Mouse (Mus musculus): ENCODE measurements around the gene Fryl. TPM values are rescaled to one million over a fixed set of nuclear protein-coding genes. Genes with fewer than 3 reads are reported as not detected.

Fryl gene
- polyA plus RNA-seq, 1 experiment from 2014 or later, result 45.5 TPM

DNA sequence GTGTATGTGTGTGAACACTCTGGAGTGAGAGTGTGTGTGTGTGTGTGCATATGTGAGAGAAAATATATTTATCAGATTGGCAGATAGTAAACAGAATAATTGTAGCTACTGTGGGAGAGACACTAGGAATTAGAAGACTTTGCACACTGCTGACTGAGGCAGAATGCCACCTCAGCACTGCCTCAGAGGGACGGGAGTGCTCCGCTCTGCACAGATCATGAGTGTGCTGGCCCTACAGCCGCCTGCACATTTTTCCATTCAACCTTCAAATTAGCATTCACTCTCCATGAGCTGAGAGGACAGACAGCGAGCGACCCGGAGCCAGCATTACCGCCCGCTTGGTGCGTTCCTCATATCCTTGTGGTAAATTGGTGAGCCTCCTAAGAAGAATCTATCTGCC lies 96.0 kb downstream of the Fryl start:
- 54% methylated on average over 9 of the region's 9 CpGs for WGBS
- Histone ChIP-seq H3K9ac (0 out of 2 replicates have a peak overlapping the region, but pooled peaks have one; percentile 0), H3K4me1 (replicated peaks) (peaks cover 39% of the 10 kb centered on the region), H3K9me3 (no peaks in the 10 kb centered on the region), H3K4me2 (no peak overlapping the region), H3K27ac (peak overlapping the region; percentile 52; the same call in 1 of the 2 replicates), H3K36me3 (no peaks in the 10 kb centered on the region), H3K27me3 (no peaks in the 10 kb centered on the region), H3K4me3 (no peak overlapping the region)
- 0 out of 2 replicates have a peak, but pooled peaks have one; percentile 27 for ATAC-seq (ENCODE audit: low FRiP score)

DNA sequence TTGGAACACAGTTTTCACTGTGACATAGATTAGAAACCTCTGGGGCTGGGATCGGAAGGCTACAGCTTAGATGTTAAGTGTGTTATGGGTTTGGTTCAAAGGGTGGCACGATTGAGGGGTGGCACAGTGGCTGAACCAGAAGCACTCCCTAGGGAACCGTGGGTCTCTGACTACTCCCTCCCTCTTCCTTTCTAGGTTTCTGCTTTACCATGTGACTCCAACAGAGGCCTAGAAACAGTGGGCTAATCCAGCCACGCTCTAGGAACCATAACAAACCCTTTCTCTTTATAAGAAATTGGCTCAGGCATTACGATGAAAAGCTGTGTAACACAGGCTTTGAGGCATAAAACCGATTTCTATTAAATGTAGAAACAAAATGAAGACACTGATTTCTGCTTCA lies 98.9 kb downstream of the Fryl start:
- Histone ChIP-seq H3K4me3 (no peak overlapping the region), H3K9me3 (no peaks in the 10 kb centered on the region), H3K27me3 (no peaks in the 10 kb centered on the region), H3K9ac (no peak overlapping the region), H3K4me2 (no peak overlapping the region), H3K36me3 (no peaks in the 10 kb centered on the region), H3K27ac (no peak overlapping the region), H3K4me1 (replicated peaks) (peaks cover 36% of the 10 kb centered on the region)
- WGBS, result 78% methylated on average over 6 of the region's 6 CpGs
- no peak for ATAC-seq (ENCODE audit: low FRiP score)

DNA sequence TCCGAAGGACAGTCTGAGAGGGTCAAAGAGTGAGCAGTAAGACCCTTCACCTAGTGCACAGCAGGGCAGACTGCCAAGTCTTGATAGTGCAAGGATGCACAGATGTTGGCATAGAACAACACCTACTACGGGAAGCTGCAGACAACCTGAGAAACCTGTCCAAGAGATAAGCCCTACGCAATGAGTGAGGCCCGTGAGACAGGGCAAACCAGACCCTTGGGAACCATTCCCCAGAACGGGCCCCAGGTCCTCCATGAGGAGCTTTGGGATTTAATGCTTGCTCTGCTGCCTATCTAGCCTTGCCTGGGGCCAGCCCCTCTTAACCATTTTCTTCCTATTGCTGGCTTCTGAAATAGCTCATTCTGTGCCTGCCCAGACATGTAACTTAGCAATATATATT lies 99.4 kb downstream of the Fryl start:
- H3K36me3 ChIP-seq, result no peaks in the 10 kb centered on the region
- peaks cover 35% of the 10 kb centered on the region for H3K4me1 ChIP-seq (replicated peaks)
- H3K27ac ChIP-seq, result no peak overlapping the region
- 80% methylated on average over 5 of the region's 5 CpGs for WGBS
- no peaks in the 10 kb centered on the region for H3K27me3 ChIP-seq
- no peaks in the 10 kb centered on the region for H3K9me3 ChIP-seq
- no peak for ATAC-seq (ENCODE audit: low FRiP score)
- no peak overlapping the region for H3K9ac ChIP-seq
- H3K4me2 ChIP-seq, result no peak overlapping the region
- H3K4me3 ChIP-seq, result no peak overlapping the region

DNA sequence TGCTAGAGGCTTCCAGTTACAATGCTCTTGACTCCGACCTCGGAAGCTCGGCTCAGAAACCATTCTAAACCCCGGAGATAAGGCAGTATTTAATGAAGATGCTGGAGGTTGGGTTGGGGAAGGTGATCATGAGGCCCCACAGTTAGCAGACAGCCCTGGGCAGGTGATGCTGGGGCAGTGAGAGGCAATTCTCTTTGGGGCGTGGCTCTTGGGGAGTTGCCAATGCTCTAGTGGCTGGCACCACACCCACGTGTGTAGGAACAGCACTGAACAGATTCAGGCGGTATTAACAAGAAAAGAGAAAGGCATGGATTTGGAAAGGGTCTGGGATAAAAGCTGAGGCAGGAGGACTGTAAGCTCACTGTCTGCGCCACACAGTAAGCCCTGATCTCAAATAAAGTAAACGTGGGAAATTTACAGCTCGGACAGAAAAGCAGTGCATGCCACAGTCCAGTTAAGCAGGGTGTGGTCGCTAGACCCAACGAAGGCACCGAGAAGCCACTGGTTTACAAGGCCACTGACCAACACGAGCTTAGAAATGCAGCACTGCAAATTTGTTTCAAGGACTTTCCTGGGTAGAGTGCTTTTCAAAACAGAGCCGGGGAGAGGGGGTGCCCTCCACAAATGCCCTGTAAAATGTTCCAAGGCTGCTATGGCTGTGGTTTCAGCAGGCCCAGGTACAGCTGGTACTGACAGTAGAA lies 100.0 kb downstream of the Fryl start:
- Histone ChIP-seq H3K9ac (no peak overlapping the region), H3K27me3 (no peaks in the 10 kb centered on the region), H3K4me2 (no peak overlapping the region), H3K36me3 (no peaks in the 10 kb centered on the region), H3K4me1 (replicated peaks) (peaks cover 28% of the 10 kb centered on the region), H3K27ac (0 out of 2 replicates have a peak overlapping the region, but pooled peaks have one; percentile 1), H3K9me3 (no peaks in the 10 kb centered on the region), H3K4me3 (no peak overlapping the region)
- ATAC-seq (ENCODE audit: low FRiP score), result no peak
- WGBS, result 90% methylated on average over 15 of the region's 15 CpGs

DNA sequence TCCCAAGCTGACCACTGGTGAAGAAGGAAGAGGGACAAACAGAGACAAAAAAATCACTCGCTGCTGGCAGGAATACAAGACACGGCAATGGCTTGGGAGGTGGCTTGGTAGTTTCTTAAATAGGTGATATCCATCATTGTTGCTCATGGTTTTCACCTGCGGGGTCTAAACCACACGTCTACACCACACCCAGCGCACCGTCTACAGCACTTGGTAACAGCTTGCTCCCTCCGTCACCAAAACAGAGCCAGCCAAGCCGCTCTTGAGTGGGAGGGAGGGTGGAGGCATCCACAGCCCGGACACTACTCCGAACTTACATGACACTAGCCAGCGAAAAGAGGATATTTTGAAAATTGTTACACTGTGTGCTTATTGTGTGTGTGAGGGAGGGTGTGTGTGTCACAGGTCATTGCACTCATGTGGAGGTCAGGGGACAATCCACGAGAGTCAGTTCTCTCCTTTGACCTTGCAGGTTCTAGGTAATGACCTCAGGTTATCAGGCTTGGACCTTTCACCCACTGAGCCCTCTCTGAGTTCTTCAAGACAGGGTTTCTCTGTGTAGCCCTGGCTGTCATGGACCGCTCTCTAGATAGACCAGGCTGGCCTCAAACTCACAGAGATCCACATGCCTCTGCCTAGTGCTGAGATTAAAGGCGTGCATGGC lies 102.5 kb downstream of the Fryl start:
- Histone ChIP-seq H3K4me2 (no peak overlapping the region), H3K4me1 (replicated peaks) (peaks cover 20% of the 10 kb centered on the region), H3K27ac (no peak overlapping the region), H3K9ac (no peak overlapping the region), H3K27me3 (no peaks in the 10 kb centered on the region), H3K9me3 (no peaks in the 10 kb centered on the region), H3K36me3 (no peaks in the 10 kb centered on the region), H3K4me3 (no peak overlapping the region)
- WGBS, result 91% methylated on average over 14 of the region's 14 CpGs
- ATAC-seq (ENCODE audit: low FRiP score), result no peak

DNA sequence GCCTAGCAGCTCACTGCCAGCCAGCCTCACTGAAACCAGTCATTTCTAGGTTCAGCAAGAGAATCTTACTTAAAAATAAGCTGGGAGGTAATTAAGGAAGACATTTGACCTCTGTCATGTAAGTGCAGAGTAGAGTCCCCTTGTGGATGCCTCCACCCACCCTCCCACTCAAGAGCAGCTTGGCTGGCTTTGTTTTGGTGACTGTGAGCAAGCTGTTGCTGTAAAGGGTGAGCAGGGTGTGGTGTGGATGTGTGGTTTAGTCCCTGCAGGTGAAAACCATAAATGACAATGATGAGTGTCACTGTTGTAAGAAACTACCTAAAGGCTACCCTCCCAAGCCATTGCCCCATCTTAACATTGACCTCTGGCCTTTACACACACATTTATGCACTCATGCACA lies 104.2 kb downstream of the Fryl start:
- H3K4me1 ChIP-seq (replicated peaks), result peaks cover 17% of the 10 kb centered on the region
- no peak overlapping the region for H3K27ac ChIP-seq
- H3K4me2 ChIP-seq, result no peak overlapping the region
- ATAC-seq (ENCODE audit: low FRiP score), result no peak; the same call in 1 of the 2 replicates
- peaks cover 3% of the 10 kb centered on the region for H3K36me3 ChIP-seq
- no peak overlapping the region for H3K4me3 ChIP-seq
- H3K9ac ChIP-seq, result no peak overlapping the region
- H3K27me3 ChIP-seq, result no peaks in the 10 kb centered on the region
- H3K9me3 ChIP-seq, result no peaks in the 10 kb centered on the region

DNA sequence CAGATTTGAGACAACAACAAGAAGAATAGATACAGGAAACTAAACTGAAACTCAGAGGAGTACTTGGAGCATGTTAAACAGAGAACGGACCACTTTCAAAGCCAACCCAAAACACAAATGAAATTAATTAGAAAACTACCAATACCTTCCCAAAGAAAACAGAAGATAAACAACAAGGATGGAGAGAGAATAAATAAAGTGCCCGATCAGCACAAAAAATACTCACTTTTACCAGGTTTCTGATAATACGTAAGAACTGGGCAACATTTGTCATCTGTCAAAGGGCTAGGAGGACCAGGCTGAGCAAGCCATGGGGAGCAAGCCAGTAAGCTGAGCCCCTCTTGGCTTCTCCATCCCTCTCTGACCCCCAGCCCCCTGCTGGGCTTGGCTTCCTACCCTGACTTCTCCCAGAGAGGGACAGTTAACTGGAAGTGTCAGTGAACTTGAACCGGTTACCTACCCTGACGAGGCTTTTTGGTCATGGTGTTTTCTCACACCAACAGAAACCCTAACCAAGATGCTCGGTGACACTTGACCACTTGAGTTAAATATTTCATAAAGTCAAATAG lies 105.5 kb downstream of the Fryl start:
- 86% methylated on average over 6 of the region's 6 CpGs for WGBS
- Histone ChIP-seq H3K4me1 (replicated peaks) (peaks cover 4% of the 10 kb centered on the region; the same call in 1 of the 2 replicates), H3K27me3 (no peaks in the 10 kb centered on the region), H3K27ac (no peak overlapping the region), H3K4me3 (no peak overlapping the region), H3K4me2 (no peak overlapping the region), H3K36me3 (peaks cover 14% of the 10 kb centered on the region), H3K9ac (no peak overlapping the region), H3K9me3 (no peaks in the 10 kb centered on the region)
- ATAC-seq (ENCODE audit: low FRiP score), result no peak

DNA sequence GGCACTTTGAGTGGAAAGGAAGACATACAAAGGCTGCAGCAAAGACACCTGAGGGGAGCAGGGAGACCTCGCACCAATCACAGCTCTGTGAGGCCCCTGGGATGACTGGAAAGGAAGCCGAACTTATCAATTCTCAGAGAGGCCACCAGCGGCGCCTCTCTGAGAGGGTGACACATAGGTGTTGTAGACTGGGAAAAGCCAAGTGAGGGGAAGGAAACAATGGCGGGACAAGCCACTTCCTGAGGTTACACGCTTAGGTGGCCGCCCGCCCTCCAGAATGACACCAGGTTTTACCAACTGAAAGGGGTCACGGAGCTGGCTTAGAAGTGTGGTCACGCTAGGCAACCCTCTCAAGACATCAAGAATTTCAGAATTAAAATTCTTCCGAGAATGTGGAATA lies 111.4 kb downstream of the Fryl start:
- Histone ChIP-seq H3K27ac (no peak overlapping the region), H3K27me3 (no peaks in the 10 kb centered on the region), H3K4me3 (no peak overlapping the region), H3K9me3 (no peaks in the 10 kb centered on the region), H3K36me3 (peaks cover 23% of the 10 kb centered on the region), H3K9ac (no peak overlapping the region), H3K4me2 (no peak overlapping the region), H3K4me1 (replicated peaks) (peaks cover 4% of the 10 kb centered on the region; the same call in 1 of the 2 replicates)
- no peak for ATAC-seq (ENCODE audit: low FRiP score)
- WGBS, result 90% methylated on average over 11 of the region's 11 CpGs

DNA sequence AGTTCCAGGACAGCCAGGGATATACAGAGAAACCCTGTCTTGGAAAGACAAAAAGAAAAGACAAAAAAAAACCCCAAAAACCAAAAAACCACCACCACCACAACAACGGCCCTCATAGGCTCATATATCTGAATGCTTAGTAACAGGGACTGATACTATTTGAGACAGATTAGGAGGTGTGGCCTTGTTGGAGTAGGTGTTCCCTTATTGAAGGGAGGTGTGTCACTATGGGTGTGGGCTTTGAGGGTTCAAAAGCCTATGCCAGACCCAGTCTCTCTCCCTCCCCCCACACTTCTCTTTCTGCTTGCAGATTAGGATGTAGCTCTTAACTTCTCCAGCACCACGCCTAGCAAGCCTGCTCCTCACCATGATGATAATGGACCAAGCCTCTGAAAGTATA lies 114.7 kb downstream of the Fryl start:
- H3K27me3 ChIP-seq, result no peaks in the 10 kb centered on the region
- H3K4me3 ChIP-seq, result no peak overlapping the region
- no peak overlapping the region for H3K4me2 ChIP-seq
- 97% methylated on average over 2 of the region's 2 CpGs for WGBS
- H3K4me1 ChIP-seq (replicated peaks), result peaks cover 4% of the 10 kb centered on the region; the same call in 1 of the 2 replicates
- H3K27ac ChIP-seq, result no peak overlapping the region
- H3K9ac ChIP-seq, result no peak overlapping the region
- no peaks in the 10 kb centered on the region for H3K9me3 ChIP-seq
- peaks cover 15% of the 10 kb centered on the region for H3K36me3 ChIP-seq
- ATAC-seq (ENCODE audit: low FRiP score), result no peak

DNA sequence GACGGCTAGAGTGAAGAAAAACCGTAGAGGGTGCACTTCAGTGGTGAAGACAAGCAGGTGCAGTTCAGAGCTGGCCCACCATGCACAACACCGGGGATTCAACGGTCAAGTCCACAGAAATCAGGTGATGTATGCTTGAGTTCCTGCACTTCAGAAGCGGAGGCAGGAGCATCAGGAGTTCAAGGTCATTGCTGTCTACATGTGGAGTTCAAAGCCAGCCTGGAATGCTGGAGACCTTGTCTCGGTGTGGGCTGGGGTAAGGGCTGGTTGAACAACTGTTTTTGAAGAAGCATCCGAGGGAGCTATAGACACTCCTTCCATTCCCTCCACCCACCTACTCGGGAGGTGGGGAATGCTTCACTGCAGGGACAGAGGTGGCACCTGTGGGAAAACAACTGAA lies 115.3 kb downstream of the Fryl start:
- Histone ChIP-seq H3K36me3 (peaks cover 10% of the 10 kb centered on the region), H3K4me3 (no peak overlapping the region), H3K9me3 (no peaks in the 10 kb centered on the region), H3K27me3 (no peaks in the 10 kb centered on the region), H3K27ac (no peak overlapping the region), H3K4me1 (replicated peaks) (peaks cover 4% of the 10 kb centered on the region; the same call in 1 of the 2 replicates), H3K4me2 (no peak overlapping the region), H3K9ac (no peak overlapping the region)
- 96% methylated on average over 8 of the region's 8 CpGs for WGBS
- ATAC-seq (ENCODE audit: low FRiP score), result no peak

DNA sequence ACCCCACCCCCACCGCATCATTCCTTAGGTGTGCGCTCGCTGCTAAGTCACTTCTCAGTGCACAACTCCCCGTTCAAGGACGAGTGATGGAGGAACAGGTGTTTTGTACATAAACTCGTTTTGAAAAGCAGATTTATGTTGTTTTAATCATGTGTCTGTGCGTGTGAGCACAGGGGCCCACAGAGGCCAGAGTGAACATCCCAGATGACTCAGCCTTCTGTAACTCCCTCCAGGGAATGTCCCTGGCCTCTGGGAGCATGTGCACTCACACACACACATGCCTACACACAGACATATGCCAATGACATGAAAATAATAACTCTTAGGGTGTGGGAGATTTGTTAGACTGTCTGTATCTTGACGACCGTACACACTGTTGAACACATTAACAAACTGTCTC lies 118.9 kb downstream of the Fryl start:
- 79% methylated on average over 9 of the region's 9 CpGs for WGBS

DNA sequence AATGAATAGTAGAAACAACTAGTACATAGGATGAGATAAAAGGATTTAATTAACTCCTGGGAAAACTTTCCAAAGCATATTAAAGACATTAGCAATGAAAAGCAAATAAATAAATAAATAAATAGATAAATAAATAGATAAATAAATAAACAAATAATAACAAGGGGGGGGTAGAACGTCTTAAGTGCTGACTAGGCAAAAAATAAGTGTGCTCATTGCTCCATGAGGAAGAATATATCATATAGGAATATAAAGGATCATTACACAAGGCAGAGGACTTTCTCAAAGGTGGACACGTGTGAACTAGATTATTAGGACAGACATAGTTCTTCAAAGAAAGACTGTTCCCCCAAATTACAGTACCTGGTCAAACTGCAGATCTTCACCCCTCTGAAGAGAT lies 120.5 kb downstream of the Fryl start:
- no peak overlapping the region for H3K27ac ChIP-seq
- H3K36me3 ChIP-seq, result peaks cover 3% of the 10 kb centered on the region; the same call in 1 of the 2 replicates
- H3K4me2 ChIP-seq, result no peak overlapping the region
- no peak overlapping the region for H3K4me3 ChIP-seq
- no peak for ATAC-seq (ENCODE audit: low FRiP score)
- no peak overlapping the region for H3K9ac ChIP-seq
- WGBS, result 89% methylated on average over 2 of the region's 2 CpGs
- H3K4me1 ChIP-seq (replicated peaks), result no peaks in the 10 kb centered on the region
- H3K9me3 ChIP-seq, result no peaks in the 10 kb centered on the region
- H3K27me3 ChIP-seq, result no peaks in the 10 kb centered on the region

More for the DNA sequence above, 118.9 kb downstream of the Fryl start:
- H3K36me3 ChIP-seq, result 0 out of 2 replicates have a peak, but pooled peaks cover 6% of the 10 kb centered on the region
- ATAC-seq (ENCODE audit: low FRiP score), result no peak
- no peaks in the 10 kb centered on the region for H3K27me3 ChIP-seq
- no peak overlapping the region for H3K4me3 ChIP-seq
- H3K4me2 ChIP-seq, result no peak overlapping the region
- H3K4me1 ChIP-seq (replicated peaks), result no peaks in the 10 kb centered on the region; the same call in 1 of the 2 replicates
- H3K9me3 ChIP-seq, result no peaks in the 10 kb centered on the region
- H3K27ac ChIP-seq, result no peak overlapping the region
- H3K9ac ChIP-seq, result no peak overlapping the region

Measured in hindbrain, embryonic 13.5 days (tissue).